Mouse (Mus musculus) liver, adult 2 months (tissue): ENCODE measurements around the gene Dscaml1.

Experiments used
- CTCF ChIP-seq: fragments of 200-500 bp; IDR thresholded peaks from 2 replicates; pipeline ENCODE4 v1.5.1; 2011; ENCODE audit warnings: low read depth, low read length, control low read depth
- POLR2A ChIP-seq: fragments of 200-500 bp; IDR thresholded peaks from 2 replicates; pipeline ENCODE4 v1.6.1; 2011; ENCODE audit warnings: low read length, control low read depth; ENCODE audit not compliant: insufficient read depth; ENCODE audit errors: extremely low read depth

GRCm38 (mm10) chr9:45676578-45676977 lies 250.2 kb downstream of the Dscaml1 start:
- no peak for TF ChIP-seq CTCF
- no peak for TF ChIP-seq POLR2A
